Mouse (Mus musculus) intestine, embryonic 16.5 days (tissue): ENCODE data around the gene Nkiras2. TPM values are rescaled to one million over a fixed set of nuclear protein-coding genes. Genes with fewer than 3 reads are reported as not detected.

Experiments used
- ATAC-seq: fragments of 200-750 bp; cut with Nextera tagmentation; 2 replicates; pipeline ENCODE4 v1.8.0; 2017; ENCODE audit warnings: moderate TSS enrichment, moderate library complexity
- H3K27ac ChIP-seq: fragments of 300-500 bp; sonication (generic); 2 replicates; pipeline ENCODE4 v1.5.1; 2014; ENCODE audit warnings: mild to moderate bottlenecking, low read length
- H3K27me3 ChIP-seq: fragments of 300-500 bp; sonication (generic); replicated peaks from 2 replicates; pipeline ENCODE4 v1.6.1; 2014; ENCODE audit warnings: low read length, control low read depth, mixed read lengths; ENCODE audit not compliant: control insufficient read depth, insufficient read depth
- H3K36me3 ChIP-seq: fragments of 300-500 bp; sonication (generic); 2 replicates; pipeline ENCODE4 v1.6.1; 2014; ENCODE audit warnings: low read length, control low read depth; ENCODE audit not compliant: control insufficient read depth, insufficient read depth
- H3K4me1 ChIP-seq: fragments of 300-500 bp; sonication (generic); 2 replicates; pipeline ENCODE4 v1.6.1; 2014; ENCODE audit warnings: low read length, control low read depth, mixed read lengths; ENCODE audit not compliant: control insufficient read depth, insufficient read depth
- H3K4me2 ChIP-seq: fragments of 300-500 bp; sonication (generic); 2 replicates; pipeline ENCODE4 v1.6.1; 2014; ENCODE audit warnings: low read depth, low read length, control low read depth
- H3K4me3 ChIP-seq: fragments of 300-500 bp; sonication (generic); 2 replicates; pipeline ENCODE4 v1.5.1; 2014; ENCODE audit warnings: mild to moderate bottlenecking, low read length
- H3K9ac ChIP-seq: fragments of 300-500 bp; sonication (generic); 2 replicates; pipeline ENCODE4 v1.6.1; 2014; ENCODE audit warnings: low read depth, low read length
- H3K9me3 ChIP-seq: fragments of 300-500 bp; sonication (generic); 2 replicates; pipeline ENCODE4 v1.6.1; 2016; ENCODE audit warnings: low read length, control low read depth; ENCODE audit not compliant: control insufficient read depth
- WGBS: fragments of 180-500 bp; shearing (Covaris S2); extraction: QIAGEN DNeasy Blood & Tissue Kit; methylation state at CpG from one replicate; pipeline ENCODE4 v1.1.7; 2014; 5-methylcytosine and 5-hydroxymethylcytosine counted together
- polyA plus RNA-seq: library from polyadenylated mRNA; unstranded; fragments of >200 nt; fragmentation: Nextera tagmentation; extraction: Ambion mirVana; gene quantifications from 2 replicates; pipeline ENCODE4 v1.2.1, GENCODE M21; 2015

The Nkiras2 gene
- polyA plus RNA-seq, 1 experiment from 2014 or later: 80.8 TPM

- Histone ChIP-seq H3K36me3 (peaks cover 22% of the 10 kb centered on the region), H3K4me2 (no peak overlapping the region), H3K9ac (no peak overlapping the region), H3K4me1 (no peaks in the 10 kb centered on the region), H3K9me3 (no peaks in the 10 kb centered on the region), H3K27me3 (no peaks in the 10 kb centered on the region), H3K27ac (no peak overlapping the region), H3K4me3 (no peak overlapping the region)
- ATAC-seq: no peak
- WGBS: 94% methylated on average over 11 of the region's 11 CpGs
Measured at GRCm38 (mm10) chr11:100592346-100593046, 26.5 kb upstream of the Nkiras2 start.

DNA sequence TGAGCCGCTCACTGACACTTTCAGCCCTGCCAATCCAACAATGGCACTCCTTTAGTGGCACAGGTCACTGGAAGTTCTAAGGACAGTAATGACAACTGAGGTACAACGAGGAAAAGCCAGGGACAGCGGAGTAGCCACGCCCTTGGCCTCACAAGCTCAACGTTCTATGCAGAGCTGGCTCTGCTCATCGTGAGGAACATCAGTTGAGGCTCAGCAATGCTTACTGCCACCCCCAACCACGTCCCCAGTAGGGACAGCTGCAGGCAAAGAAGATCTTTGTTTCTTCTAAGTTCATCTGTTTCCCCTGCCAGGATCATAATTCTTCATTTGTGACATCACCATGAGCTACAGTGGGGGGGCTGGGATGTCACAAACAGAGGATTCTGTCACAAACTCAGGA lies 24.4 kb upstream of the Nkiras2 start:
- H3K4me2 ChIP-seq: no peak overlapping the region
- ATAC-seq: no peak
- no peaks in the 10 kb centered on the region for H3K27me3 ChIP-seq
- no peak overlapping the region for H3K9ac ChIP-seq
- H3K4me3 ChIP-seq: no peak overlapping the region
- WGBS: 77% methylated on average over 7 of the region's 7 CpGs
- H3K27ac ChIP-seq: no peak overlapping the region
- no peaks in the 10 kb centered on the region for H3K9me3 ChIP-seq
- H3K36me3 ChIP-seq: peaks cover 20% of the 10 kb centered on the region
- H3K4me1 ChIP-seq: no peaks in the 10 kb centered on the region

DNA sequence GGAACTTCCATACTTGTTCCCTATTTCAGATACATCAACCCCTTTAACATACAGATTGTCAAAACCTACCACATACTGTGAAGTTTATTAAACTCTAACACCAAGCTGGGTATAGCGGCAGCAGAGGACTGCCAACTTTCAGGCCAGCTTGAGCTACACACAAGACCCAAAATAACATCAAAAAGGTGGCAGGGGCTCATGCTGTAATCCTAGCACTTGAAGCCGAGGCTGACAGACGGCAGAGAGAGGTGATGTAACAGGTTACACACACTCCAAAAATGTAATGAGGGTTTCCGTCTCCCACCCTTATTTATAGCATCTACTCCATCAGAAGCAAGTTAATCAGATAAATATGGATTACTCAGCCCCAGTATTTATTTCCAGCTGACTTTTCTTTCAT lies 23.5 kb upstream of the Nkiras2 start:
- 83% methylated on average over 4 of the region's 4 CpGs for WGBS
- Histone ChIP-seq H3K36me3 (peaks cover 14% of the 10 kb centered on the region), H3K27me3 (no peaks in the 10 kb centered on the region), H3K4me3 (no peak overlapping the region), H3K9me3 (no peaks in the 10 kb centered on the region), H3K4me2 (no peak overlapping the region), H3K27ac (no peak overlapping the region), H3K9ac (no peak overlapping the region), H3K4me1 (no peaks in the 10 kb centered on the region)
- ATAC-seq: no peak

DNA sequence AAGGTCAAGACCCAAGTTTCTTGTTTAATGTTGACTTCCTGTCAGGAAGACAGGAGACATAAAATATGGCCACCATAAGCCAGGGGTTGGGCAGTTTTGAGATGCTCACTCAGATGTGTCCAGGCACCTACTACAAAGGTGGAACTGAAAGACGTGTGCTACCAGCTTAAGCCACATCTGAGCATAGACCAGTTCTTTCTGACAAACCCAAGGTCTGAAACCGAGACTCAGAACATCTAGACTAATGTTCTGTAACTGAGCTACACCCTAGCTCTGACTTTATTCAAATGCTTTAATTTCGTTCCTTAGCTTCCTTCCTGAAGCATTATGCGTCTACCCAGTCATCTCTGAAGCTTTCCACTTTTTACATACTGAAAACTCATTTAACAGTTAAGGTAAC lies 21.0 kb upstream of the Nkiras2 start:
- H3K9me3 ChIP-seq: no peaks in the 10 kb centered on the region
- no peak for ATAC-seq
- 72% methylated on average over 4 of the region's 4 CpGs for WGBS
- no peak overlapping the region for H3K9ac ChIP-seq
- no peak overlapping the region for H3K4me3 ChIP-seq
- no peak overlapping the region for H3K27ac ChIP-seq
- H3K4me1 ChIP-seq: no peaks in the 10 kb centered on the region
- no peaks in the 10 kb centered on the region for H3K27me3 ChIP-seq
- peaks cover 5% of the 10 kb centered on the region for H3K36me3 ChIP-seq
- H3K4me2 ChIP-seq: no peak overlapping the region

DNA sequence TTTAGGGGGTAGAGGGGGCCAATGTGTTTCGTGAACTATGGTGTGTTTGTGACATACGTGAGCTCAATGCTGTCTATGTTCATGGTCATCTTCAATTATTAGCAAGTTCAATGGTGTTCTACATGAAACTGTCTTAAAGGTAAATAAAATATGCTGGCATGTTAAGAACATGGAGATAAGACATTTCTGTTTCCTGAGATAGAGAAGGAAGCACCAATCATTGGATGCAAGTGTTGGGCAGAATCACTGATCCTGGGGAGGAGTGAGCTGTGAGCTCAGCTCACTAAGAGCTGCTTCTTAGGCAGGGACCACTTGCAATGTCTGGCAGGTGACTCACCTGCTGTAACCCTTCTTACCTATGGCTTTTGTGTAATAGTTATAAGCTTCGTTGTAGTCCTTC lies 17.7 kb upstream of the Nkiras2 start:
- H3K27me3 ChIP-seq: no peaks in the 10 kb centered on the region
- H3K9me3 ChIP-seq: no peaks in the 10 kb centered on the region
- H3K4me1 ChIP-seq: peaks cover 8% of the 10 kb centered on the region; the same call in 1 of the 2 replicates
- peaks cover 5% of the 10 kb centered on the region for H3K36me3 ChIP-seq
- no peak overlapping the region for H3K4me3 ChIP-seq
- H3K9ac ChIP-seq: no peak overlapping the region
- ATAC-seq: no peak
- no peak overlapping the region for H3K27ac ChIP-seq
- WGBS: 91% methylated on average over 3 of the region's 3 CpGs
- H3K4me2 ChIP-seq: no peak overlapping the region

- 84% methylated on average over 9 of the region's 9 CpGs for WGBS
Measured at GRCm38 (mm10) chr11:100603155-100603554, 15.9 kb upstream of the Nkiras2 start.

GRCm38 (mm10) chr11:100603813-100604212 lies 15.2 kb upstream of the Nkiras2 start:
- Histone ChIP-seq H3K36me3 (peaks cover 4% of the 10 kb centered on the region), H3K4me3 (no peak overlapping the region), H3K9ac (no peak overlapping the region), H3K9me3 (no peaks in the 10 kb centered on the region), H3K27ac (peak overlapping the region; percentile 18; the same call in 1 of the 2 replicates), H3K4me2 (no peak overlapping the region), H3K27me3 (no peaks in the 10 kb centered on the region), H3K4me1 (peaks cover 8% of the 10 kb centered on the region; the same call in 1 of the 2 replicates)
- WGBS: 80% methylated on average over 8 of the region's 8 CpGs
- ATAC-seq: no peak

More at GRCm38 (mm10) chr11:100603155-100603554, 15.9 kb upstream of the Nkiras2 start:
- ATAC-seq: no peak
- peaks cover 5% of the 10 kb centered on the region for H3K36me3 ChIP-seq
- H3K4me2 ChIP-seq: no peak overlapping the region
- peaks cover 8% of the 10 kb centered on the region; the same call in 1 of the 2 replicates for H3K4me1 ChIP-seq
- H3K27ac ChIP-seq: no peak overlapping the region
- H3K27me3 ChIP-seq: no peaks in the 10 kb centered on the region
- no peaks in the 10 kb centered on the region for H3K9me3 ChIP-seq
- H3K9ac ChIP-seq: no peak overlapping the region
- no peak overlapping the region for H3K4me3 ChIP-seq

DNA sequence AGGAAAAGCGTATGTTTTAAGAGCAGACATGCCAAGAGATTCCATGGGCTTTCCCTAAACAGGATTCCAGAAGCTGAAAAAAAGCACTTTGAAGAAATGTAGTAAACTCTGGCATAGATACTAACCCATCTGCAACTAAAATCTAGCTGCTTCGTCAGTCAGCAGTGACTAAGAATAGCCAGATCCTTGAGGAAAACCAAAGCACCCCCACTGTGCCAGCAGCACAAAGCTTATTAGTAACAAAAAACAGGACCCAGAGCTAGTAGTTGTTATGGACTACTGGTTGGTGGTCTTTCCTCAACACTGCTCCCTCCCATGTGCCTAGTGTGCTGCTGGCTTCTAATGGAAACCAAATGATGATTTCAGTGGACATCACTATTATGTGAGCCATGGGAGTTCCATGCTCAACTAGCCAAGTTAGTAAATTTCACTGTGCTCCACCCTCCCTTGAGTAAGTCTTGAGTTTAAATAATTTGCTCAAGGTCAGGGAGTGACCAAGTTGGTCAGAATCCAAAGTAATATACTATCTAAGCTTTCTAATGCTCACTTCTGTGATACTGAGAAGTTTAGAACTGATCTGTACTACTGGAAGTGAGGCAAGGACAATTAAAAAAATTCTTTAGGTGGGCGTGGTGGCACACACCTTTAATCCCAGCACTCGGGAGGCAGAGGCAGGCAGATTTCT lies 14.6 kb upstream of the Nkiras2 start:
- Histone ChIP-seq H3K4me1 (peaks cover 8% of the 10 kb centered on the region; the same call in 1 of the 2 replicates), H3K9ac (no peak overlapping the region), H3K9me3 (no peaks in the 10 kb centered on the region), H3K36me3 (no peaks in the 10 kb centered on the region; the same call in 1 of the 2 replicates), H3K4me2 (no peak overlapping the region), H3K27ac (no peak overlapping the region), H3K27me3 (no peaks in the 10 kb centered on the region), H3K4me3 (no peak overlapping the region)
- WGBS: 76% methylated on average over 4 of the region's 4 CpGs
- no peak for ATAC-seq

- 88% methylated on average over 10 of the region's 10 CpGs for WGBS
- H3K27me3 ChIP-seq: no peaks in the 10 kb centered on the region
Measured at GRCm38 (mm10) chr11:100605451-100605850, 13.6 kb upstream of the Nkiras2 start.

More at GRCm38 (mm10) chr11:100605451-100605850, 13.6 kb upstream of the Nkiras2 start:
- H3K36me3 ChIP-seq: no peaks in the 10 kb centered on the region
- H3K4me2 ChIP-seq: no peak overlapping the region
- H3K27ac ChIP-seq: no peak overlapping the region
- no peak overlapping the region for H3K4me3 ChIP-seq
- H3K4me1 ChIP-seq: peaks cover 10% of the 10 kb centered on the region; the same call in 1 of the 2 replicates
- no peak overlapping the region for H3K9ac ChIP-seq
- no peak for ATAC-seq
- H3K9me3 ChIP-seq: no peaks in the 10 kb centered on the region
